Mouse (Mus musculus): ENCODE measurements at regions not wholly inside any gene's neighbourhood (a gene's known extent, or its start where the extent isn't known, plus 50 kb on each side); places are given as distances from the start of the nearest gene placed in this dataset.

DNA sequence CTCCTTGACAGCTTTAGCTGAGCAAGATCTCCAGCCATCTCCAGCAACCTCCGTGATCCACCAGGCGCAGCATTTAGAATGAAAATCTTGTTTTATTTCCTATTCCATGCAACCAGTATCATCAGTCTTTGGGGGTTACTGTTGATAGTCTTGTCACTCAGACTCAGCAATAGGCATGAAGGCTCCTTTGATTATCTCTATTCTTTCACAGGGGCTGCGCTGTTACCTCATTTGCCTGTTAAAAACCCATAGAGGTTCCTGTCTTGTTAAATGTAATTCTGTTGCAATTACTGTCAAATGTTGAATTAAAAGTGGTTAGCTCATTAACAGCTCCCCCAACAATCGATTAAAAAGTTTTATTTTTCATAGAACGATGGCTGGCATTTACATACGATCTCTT lies 502.7 kb downstream of the Olfm4 start:
- DNase-seq = no peak

DNA sequence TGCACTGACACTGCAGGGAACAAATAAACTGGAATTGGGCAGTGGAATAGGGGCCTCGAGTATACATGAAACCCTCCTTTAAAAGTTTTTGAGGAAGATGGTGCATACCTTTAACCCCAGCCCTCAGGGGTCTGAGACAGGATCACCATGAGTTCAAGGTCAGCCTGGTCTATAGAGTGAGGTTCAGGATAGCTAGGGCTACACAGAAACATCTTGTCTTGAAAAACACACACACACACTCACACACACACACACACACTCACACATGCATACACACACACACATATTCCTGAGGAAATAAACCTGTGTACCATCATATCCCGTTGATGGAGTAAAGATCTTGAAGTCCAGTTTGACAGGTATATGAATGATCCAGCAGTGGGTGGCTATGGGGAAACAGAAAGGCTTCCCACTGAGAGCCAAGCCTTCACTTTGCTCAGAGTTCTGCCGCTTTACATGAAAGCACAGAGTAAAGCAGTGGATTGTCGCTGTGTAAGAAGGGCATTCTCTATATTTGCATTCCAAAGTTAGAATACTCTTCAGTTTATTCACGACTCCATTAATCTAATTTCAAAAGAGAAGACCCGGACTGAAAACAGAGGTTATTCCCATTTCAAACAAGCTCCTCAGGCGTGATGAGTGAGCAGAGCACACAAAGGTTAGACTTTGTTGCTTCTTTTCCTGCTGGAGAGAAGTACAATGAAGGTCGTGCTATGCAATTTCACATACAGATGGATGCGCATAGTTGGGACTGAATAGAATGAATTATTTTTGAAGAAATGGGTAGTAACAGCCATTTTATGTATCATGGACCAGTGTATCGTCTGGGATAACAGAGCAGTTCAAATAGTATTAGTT lies 508.4 kb downstream of the Olfm4 start:
- no peak for DNase-seq

DNA sequence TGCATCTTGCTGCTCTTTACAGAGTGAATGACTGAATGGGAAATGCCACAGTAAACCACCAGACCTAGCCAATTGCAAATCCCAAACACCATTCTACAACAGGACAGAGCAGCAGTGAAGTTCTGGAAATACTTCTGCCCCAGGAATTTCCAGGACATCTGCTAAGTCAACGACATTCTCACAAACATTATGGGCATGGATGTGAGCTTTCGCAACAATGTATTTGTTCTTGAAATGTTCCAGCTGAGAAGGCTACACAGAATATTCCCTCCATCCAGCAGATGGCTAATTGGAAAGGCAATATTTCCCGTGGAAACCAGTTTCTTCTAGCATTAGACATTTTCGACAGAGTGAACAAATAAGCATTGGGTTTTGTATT lies 509.0 kb downstream of the Olfm4 start:
- no peak for DNase-seq

DNA sequence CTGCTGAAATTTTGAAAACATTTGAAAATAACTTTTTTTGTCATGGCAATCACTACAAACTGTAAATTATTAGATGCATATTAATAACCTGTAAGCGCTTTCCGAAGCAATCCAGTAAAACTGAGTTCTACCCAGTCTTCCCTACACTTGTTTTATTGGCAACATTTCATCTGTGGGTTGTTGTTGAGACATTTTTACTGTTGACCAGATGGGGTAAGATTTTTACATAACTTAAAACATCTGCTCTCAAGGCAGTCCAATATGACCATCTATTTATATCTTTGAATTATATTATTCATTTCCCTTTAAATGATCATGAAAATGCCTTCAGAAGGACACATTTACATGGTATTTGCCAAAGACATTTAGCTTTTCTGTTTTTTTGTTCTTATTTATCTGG lies 520.5 kb downstream of the Olfm4 start:
- DNase-seq = no peak

DNA sequence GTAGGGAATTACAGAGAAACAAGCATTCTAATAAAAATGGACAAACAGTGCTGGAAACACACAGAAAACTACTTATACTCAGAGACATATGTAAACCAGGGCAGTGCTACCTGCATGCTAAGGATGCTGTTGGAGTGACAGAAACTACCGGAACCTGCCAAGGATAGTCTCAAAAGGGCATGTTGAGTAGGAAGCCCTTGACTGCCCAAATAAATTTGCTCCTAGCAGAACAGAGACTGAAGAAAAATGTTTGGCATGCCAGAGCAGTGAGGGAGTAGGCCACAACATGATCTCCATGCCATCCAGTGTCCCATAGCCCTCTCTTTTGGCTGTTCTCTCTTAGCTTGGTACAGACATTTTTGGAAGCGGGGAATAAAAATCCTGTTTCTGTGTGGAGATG lies 532.7 kb downstream of the Olfm4 start:
- DNase-seq = no peak

DNA sequence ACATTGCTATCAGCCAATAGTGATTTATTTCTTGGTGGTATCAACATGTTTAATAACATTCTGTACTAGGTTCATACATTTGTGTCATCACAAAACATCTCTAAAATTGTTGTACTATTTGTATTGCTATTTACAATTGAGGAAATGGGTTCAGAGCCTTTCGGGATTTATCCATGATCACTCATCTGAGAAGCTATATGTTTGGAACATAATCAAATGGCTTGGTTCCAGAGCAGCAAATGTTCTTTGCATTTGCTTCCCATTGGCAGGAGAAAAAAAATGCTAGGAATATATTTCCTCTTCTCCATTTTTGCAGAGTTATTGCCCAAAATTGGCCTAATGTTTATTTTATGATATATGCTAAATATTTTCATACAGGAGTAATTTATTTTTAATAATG lies 537.3 kb downstream of the Olfm4 start:
- no peak for DNase-seq

DNA sequence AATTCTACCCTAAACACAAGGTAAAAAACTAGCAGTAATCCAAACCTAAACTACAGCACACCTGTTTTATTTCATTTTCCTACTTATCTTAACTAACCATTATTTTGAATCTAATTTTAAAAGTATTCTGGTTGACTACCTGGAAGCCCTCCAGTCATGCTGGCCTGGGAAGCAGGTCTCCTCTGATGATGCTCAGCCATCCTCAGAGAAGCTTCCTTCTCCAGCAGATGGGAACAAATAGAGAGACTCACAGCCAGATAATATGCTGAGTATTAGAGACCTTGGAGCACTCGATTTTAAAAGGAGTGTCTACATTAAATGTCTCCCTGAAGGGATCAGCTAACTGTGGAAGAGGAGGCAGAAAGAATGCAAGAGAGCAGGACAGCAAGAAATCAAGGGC lies 537.8 kb downstream of the Olfm4 start:
- peak; percentile 7 for DNase-seq

DNA sequence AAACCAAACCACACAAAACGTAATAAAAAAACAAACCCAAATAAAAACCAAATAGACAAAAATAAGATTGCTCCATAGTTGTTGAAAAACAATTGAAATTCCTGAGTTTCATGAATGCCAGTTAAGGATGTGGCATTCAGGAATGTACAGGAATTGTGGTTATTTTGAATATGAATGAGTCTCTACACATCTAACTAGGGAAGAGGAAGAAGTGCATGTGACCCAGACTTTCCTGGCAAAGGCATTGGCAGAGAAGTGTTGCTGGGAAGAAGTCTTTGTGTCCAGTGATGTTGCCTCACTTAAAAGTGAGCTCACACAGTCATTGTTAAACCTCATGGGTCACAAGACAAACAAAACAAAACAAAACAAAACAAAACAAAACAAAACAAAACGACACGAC lies 538.7 kb downstream of the Olfm4 start:
- DNase-seq = no peak

DNA sequence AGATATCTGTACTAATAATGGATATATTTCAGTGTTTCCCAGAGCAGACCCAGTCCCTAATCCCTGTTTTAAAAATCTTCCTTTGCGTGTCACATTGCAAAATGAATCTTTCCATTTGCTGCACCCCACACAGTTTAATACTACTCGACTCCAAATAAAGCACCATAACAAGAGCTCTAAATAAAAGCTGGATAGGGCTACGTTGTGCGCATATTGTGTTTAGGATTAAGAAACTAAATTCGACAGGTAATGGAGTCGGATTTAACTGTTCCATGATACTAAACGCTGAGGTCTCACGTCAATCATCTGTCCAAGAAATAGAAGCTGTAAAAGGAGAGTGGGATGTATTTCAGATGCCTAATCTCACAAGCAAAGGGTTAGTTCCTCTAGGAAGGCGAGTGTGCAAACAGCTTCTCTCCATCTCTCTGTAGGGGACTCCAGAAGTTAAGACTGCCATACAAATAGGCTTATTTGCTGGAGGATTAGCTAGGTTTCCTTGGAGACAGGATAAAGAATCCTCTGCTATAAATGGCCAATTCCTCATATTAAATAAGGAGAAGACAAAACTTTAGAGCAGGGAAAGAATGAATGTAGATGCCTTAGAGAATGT lies 544.6 kb downstream of the Olfm4 start:
- DNase-seq = no peak

DNA sequence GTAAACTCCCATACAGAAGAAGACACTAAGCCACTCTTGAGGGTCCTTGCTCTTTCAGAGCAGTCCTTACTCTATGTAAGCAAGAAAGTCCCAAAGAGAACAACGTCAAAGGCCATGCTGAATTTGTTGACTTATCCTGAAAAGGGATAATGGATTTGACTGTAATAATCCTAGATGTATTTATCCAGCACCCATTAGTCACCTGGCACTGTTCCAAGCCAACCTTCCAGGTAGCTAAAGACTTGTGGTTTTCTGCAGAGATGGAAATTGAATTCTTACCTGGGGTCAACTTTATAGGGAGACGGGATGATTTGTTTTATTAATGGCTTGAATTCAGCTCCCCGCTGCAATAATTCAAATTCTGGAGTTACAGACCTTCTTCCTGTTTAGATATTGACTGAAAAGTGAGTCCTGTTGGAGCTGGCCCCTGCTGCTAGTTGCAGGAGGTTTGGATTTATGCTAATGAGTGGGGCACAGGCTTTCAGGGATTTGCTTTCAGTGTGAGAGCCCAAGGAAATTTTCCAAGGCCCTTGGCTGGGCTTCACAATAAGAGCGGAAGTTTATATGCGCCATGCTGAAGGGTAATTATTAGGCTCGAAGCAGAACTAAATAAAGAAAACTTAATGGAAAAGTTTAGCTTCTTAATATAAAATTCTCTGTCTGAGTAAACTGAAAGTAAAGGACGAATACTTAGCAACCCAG lies 552.3 kb downstream of the Olfm4 start:
- no peak for DNase-seq

DNA sequence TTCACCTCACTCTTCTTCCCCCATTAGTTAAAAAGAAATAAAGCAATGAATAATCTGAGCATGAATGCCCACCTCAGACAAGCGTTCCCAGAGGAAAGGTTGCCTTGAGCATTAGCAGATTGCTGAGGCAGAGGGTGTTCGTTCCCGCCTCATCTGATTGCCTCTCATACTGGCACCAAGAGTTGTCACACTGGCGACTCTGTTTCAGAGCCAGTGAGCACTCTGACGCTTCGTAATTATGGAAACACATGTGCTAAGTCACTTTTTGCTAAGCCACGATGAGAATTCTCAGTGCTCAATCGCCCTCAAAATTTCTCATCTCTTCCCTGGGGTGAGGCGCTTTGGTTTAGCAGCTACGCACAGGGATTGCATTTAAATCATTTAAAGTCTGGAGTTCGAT lies 576.1 kb downstream of the Olfm4 start:
- DNase-seq = no peak

Data from cerebellum, adult 9-11 months (tissue).